In the genomic region with DNA sequence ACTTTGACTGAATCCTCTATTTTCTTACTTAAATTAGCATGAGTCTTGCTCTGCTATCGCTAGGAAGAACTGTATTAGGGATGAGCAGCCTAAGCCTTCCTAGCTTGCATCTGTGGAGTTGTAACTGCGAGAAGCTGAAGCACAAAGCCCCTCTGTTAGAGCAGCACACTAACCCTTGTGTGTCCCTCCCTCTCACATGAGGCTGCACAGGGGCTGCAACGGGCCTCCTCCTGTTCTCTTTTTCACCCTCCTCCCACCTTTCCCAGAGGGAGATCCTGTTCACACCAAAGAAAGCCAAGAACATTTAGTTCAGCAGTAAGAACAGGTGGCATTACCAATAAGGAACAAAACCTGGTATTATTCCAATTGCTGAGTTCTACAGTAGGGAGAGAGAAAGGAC, we compare ENCODE assay signal across 10 mouse cellular contexts. TPM values are rescaled to one million over a fixed set of nuclear protein-coding genes. Genes with fewer than 3 reads are reported as not detected.
DNase-seq lines count a peak whose midpoint lies in the region; ATAC-seq and TF ChIP-seq lines count a peak whose summit lies in the region.
"Had no signal": no experiment of that assay in that cellular context is flagged by ENCODE, and none has a peak within 500 bp of the region (broad histone marks: within the 10 kb centered on the region; RNA-seq: fewer than 3 reads in every experiment).

No protein-coding gene starts in this region.

- no peak overlapping the region for H3K4me3 ChIP-seq in neural tube, embryonic 11.5 days (ENCODE audit: low read depth, low read length)
- no peak overlapping the region for H3K4me3 ChIP-seq in embryonic facial prominence, embryonic 14.5 days (ENCODE audit: low read depth, low read length)
- H3K4me3 ChIP-seq in testis, adult 2 months (ENCODE audit: control insufficient read depth, low read depth, low read length), result no peak overlapping the region
- H3K4me3 ChIP-seq: megakaryocyte, embryonic 14.5 days had no signal

- H3K4me2 ChIP-seq in neural tube, embryonic 11.5 days (ENCODE audit: low read depth), result no peak overlapping the region
- no peak overlapping the region for H3K4me2 ChIP-seq in embryonic facial prominence, embryonic 14.5 days (ENCODE audit: low read depth, low read length)

- peaks cover 3% of the 10 kb centered on the region; the same call in 1 of the 2 replicates for H3K4me1 ChIP-seq in neural tube, embryonic 11.5 days (ENCODE audit: control insufficient read depth, insufficient read depth, low read length)
- no peaks in the 10 kb centered on the region for H3K4me1 ChIP-seq in embryonic facial prominence, embryonic 14.5 days (ENCODE audit: control insufficient read depth, insufficient read depth, low read length)
- H3K4me1 ChIP-seq in testis, adult 2 months (ENCODE audit: control insufficient read depth, insufficient read depth, low read length), result no peaks in the 10 kb centered on the region

- no peak for TF ChIP-seq CTCF in testis, adult 2 months (IDR thresholded peaks at IDR 0.05; ENCODE audit: control insufficient read depth, insufficient read depth, insufficient replicate concordance, low read depth, low read length)

- no peak for ATAC-seq in neural tube, embryonic 11.5 days (ENCODE audit: insufficient read depth, low FRiP score, low TSS enrichment)
- ATAC-seq in embryonic facial prominence, embryonic 14.5 days (ENCODE audit: low read depth), result peak; percentile 74; the same call in 1 of the 2 replicates

- no peaks in the 10 kb centered on the region for H3K36me3 ChIP-seq in neural tube, embryonic 11.5 days (ENCODE audit: control insufficient read depth, insufficient read depth, low read length)
- H3K36me3 ChIP-seq in embryonic facial prominence, embryonic 14.5 days (ENCODE audit: control insufficient read depth, insufficient read depth, low read length), result 0 out of 2 replicates have a peak, but pooled peaks cover under 1% of the 10 kb centered on the region
- H3K36me3 ChIP-seq in testis, adult 2 months (ENCODE audit: control insufficient read depth, insufficient read depth, low read length), result no peaks in the 10 kb centered on the region

- no peaks in the 10 kb centered on the region for H3K27me3 ChIP-seq in neural tube, embryonic 11.5 days (ENCODE audit: control insufficient read depth, insufficient read depth, low read length)
- no peaks in the 10 kb centered on the region for H3K27me3 ChIP-seq in embryonic facial prominence, embryonic 14.5 days (replicated peaks; ENCODE audit: control insufficient read depth, insufficient read depth, low read length)
- no peaks in the 10 kb centered on the region for H3K27me3 ChIP-seq in testis, adult 2 months (ENCODE audit: control insufficient read depth, insufficient read depth, low read length)
- H3K27me3 ChIP-seq: megakaryocyte, embryonic 14.5 days had no signal

- H3K9ac ChIP-seq in neural tube, embryonic 11.5 days (ENCODE audit: low read length), result no peak overlapping the region
- H3K9ac ChIP-seq in embryonic facial prominence, embryonic 14.5 days (ENCODE audit: low read depth, low read length), result no peak overlapping the region

- H3K9me3 ChIP-seq in neural tube, embryonic 11.5 days (ENCODE audit: control insufficient read depth, low read length), result no peaks in the 10 kb centered on the region
- H3K9me3 ChIP-seq in embryonic facial prominence, embryonic 14.5 days (ENCODE audit: control insufficient read depth, low read length), result no peaks in the 10 kb centered on the region
- H3K9me3 ChIP-seq: megakaryocyte, embryonic 14.5 days had no signal

- 0 out of 2 replicates have a peak overlapping the region, but pooled peaks have one; percentile 14 for H3K27ac ChIP-seq in neural tube, embryonic 11.5 days (ENCODE audit: low read depth, low read length)
- H3K27ac ChIP-seq in embryonic facial prominence, embryonic 14.5 days (replicated peaks; ENCODE audit: low read depth, low read length), result no peak overlapping the region
- peak overlapping the region; percentile 32; the same call in 1 of the 2 replicates for H3K27ac ChIP-seq in testis, adult 2 months (ENCODE audit: control insufficient read depth, insufficient read depth, low read depth, low read length)

- no peak for TF ChIP-seq POLR2A in testis, adult 2 months (IDR thresholded peaks at IDR 0.05; ENCODE audit: control insufficient read depth, low read depth, low read length)

- WGBS in neural tube, embryonic 11.5 days, result 45% methylated on average over 3 of the region's 3 CpGs
- 27% methylated on average over 3 of the region's 3 CpGs for WGBS in embryonic facial prominence, embryonic 14.5 days

- no peak for DNase-seq in neural tube, embryonic 11.5 days (ENCODE audit: low spot score)
- DNase-seq in neural tube, embryonic 10.5 days (ENCODE audit: extremely low spot score, low spot score), result no peak
- peak; percentile 56 for DNase-seq in embryonic facial prominence, embryonic 14.5 days (ENCODE audit: low spot score)
- peak; percentile 41 to 73 for DNase-seq in layer of hippocampus, postnatal 14 days (ENCODE audit: low spot score in 2 of 2)
- no peak for DNase-seq in urinary bladder, postnatal 36 days (ENCODE audit: low spot score in 2 of 2)
- no peak for DNase-seq in heart, adult 8-10 months (ENCODE audit: low spot score)
- no peak for DNase-seq in yolk sac, embryonic 10.5 days (ENCODE audit: low spot score)
- DNase-seq: kidney, adult 9 months had no signal

RNA-seq across cellular contexts. Expression of gene Usp54, which starts 45.1 kb away (rescaled TPM):
- polyA plus RNA-seq in neural tube, embryonic 11.5 days (2014; fragmentation: Nextera tagmentation; extraction: Ambion mirVana), result 14.0 and 15.7 TPM in 2 replicates
- 7.7 and 8.8 TPM in 2 replicates for polyA plus RNA-seq in embryonic facial prominence, embryonic 14.5 days (2014; fragmentation: Nextera tagmentation; extraction: Ambion mirVana)
- 10 to 100 TPM; 38.6 to 51.9 TPM for total RNA-seq in layer of hippocampus, postnatal 14 days (2021)
- polyA plus RNA-seq in testis, adult 2 months (2012; rRNA removed), result 12.9 and 14.4 TPM in 2 replicates
- total RNA-seq in heart, adult 8-10 months (2022), result 10 to 100 TPM; 11.3 to 26.0 (median 18.6) TPM

RNA-seq across cellular contexts. Expression of gene Ppp3cb, which starts 49.4 kb away (rescaled TPM):
- 61.1 and 62.4 TPM in 2 replicates for polyA plus RNA-seq in neural tube, embryonic 11.5 days (2014; fragmentation: Nextera tagmentation; extraction: Ambion mirVana)
- 68.5 and 78.4 TPM in 2 replicates for polyA plus RNA-seq in embryonic facial prominence, embryonic 14.5 days (2014; fragmentation: Nextera tagmentation; extraction: Ambion mirVana)
- total RNA-seq in layer of hippocampus, postnatal 14 days (2021), result 100 to 1,000 TPM; 373 to 392 TPM
- polyA plus RNA-seq in testis, adult 2 months (2012; rRNA removed), result 7.7 and 10.0 TPM in 2 replicates
- total RNA-seq in heart, adult 8-10 months (2022), result 10 to 100 TPM; 64.5 to 69.8 (median 69.3) TPM

Comparison
In these comparisons a context has a peak if more than half of its experiments do, and no peak if none do; other contexts are left out.
1. DNase-seq: peak in embryonic facial prominence, embryonic 14.5 days (single experiment) and layer of hippocampus, postnatal 14 days (2 of 2); none in neural tube, embryonic 11.5 days (single experiment), neural tube, embryonic 10.5 days (single experiment), urinary bladder, postnatal 36 days (0 of 2), heart, adult 8-10 months (single experiment) and yolk sac, embryonic 10.5 days (single experiment).